Mouse (Mus musculus): Measurements from ENCODE around the gene Sprr1b. TPM values are rescaled to one million over a fixed set of nuclear protein-coding genes. Genes with fewer than 3 reads are reported as not detected.

Sprr1b gene
- polyA plus RNA-seq (2012; rRNA removed), result not detected in 2 replicates

GRCm38 (mm10) chr3:92438689-92439088, at the start of gene Sprr1b:
TSS of gene Sprr1b (minus strand) at chr3:92438789.

DNA sequence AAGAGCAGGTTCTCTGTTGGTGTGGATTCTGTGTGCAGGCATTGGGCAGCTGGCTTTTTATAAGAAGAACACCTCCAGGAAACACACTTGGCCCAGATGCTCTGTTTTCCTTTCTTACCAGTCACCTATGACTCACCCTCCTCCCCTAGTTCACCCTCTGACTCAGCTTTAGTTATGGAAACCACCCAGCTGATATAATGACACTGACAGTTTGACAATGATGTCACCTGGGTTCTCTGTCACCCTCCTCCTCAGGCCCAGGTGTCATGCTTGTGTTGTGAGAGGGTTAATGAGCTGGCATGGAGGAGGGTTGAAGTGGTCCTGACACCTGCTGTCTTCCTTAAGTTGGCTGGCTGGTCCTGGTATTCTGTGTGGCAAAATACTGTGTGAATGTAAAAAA, 47.3 kb upstream of the Sprr1b start, which contains the start of gene Sprr1a:
Gene Sprr1a (minus strand): TSS at position 33 of the 400 bp plus-strand sequence.

DNA sequence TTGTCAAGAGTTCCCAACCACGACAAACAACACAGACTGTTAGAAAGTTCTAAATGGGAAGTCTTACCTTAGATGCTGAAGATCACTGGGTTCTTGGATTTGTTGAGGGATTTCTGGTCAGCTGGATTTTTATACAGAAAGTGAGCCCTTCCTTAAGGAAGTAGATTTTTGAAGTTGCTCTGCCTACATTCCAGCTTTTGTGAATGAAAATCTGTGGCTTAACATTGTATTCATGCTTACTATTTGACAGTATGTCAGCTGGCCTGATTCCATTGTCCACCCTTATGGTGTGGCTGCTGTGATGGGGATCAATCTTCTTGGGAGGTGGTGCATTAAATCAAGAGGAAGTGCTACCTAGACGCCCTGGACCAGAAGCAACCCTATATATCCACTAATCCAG, 20.0 kb upstream of the Sprr1b start, which contains the start of gene Sprr3:
Gene Sprr3 (minus strand): TSS at position 101 of the 400 bp plus-strand sequence.

DNA sequence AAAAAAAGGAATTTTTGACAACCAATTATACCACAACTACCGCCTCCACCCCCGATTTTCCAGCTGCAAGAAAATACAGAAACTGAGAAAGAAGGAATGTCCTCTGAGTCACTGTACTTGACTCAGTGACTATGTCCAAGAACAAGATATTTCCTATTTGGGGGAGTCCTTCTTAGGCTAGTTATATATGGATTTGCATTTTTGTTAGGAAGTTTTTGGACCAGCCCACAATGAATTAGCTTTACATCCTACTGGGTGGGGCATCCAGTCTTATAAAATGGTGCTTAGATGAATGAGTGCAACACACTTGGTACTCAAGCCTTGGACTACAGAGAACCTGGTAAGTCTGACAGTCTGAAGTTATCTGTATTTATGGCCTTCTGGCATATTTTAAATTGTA, 6.3 kb downstream of the Sprr1b start, which contains the start of gene Sprr2k:
Gene Sprr2k (plus strand): TSS at position 301 of the 400 bp plus-strand sequence.

DNA sequence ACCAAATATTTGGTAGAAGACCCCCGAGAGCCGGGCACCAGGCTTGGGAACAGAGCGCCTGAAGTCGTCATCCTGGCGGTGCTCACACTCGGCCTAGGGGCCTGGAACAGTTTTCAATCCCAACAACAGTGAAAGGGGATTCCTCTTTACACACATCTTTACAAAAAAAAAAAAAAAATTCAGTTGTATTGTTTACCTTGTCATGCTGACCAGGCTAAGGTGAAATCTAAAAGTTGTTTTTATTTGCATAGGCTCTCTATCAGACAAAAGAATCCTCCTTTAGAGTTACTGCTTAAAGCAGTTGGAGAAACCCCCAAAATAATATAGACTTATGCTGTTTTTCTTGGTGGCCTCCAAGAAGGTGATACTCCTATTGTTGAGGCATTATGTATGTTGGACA, 9.3 kb downstream of the Sprr1b start, which contains the start of gene Gm9774:
Gene Gm9774 (minus strand): TSS at position 101 of the 400 bp plus-strand sequence.

DNA sequence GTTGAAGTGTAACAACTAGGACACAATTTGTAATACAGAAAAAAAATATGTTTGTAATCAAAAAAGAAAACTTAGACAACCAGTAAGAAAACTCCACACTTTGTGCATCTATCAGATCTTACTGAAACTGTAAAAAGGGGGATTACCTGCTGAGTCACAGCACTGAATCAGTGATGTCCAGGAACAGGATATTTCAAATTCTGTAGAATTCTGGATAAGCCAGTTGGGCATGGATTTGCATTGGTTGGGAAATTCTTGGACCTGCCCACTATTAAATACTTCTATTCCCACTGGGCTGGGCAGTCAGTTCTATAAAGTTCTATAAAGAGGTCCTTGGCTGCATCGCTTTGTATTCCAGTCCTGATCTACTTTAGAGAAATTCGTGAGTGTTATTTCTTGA, 20.8 kb downstream of the Sprr1b start, which contains the start of gene Sprr2j-ps:
Gene Sprr2j-ps (plus strand): TSS at position 301 of the 400 bp plus-strand sequence.

DNA sequence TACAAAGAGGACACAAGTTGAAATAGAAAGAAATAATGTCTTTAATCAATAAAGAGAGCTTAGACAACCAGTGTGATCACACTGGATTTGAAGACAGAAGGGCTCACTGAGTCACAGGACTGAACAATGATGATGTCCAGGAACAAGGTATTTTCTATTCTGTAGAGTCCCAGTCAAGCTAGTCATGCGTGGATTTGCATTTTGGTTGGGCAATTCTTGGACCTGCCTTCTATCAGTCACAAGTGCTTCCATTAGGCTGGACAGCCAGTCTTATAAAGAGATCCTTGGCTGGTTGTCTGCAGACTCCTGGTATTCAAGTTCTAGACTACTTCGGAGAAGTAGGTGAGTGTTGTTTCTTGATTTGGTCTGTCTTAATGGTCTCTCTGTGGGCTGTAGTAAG, 30.9 kb downstream of the Sprr1b start, which contains the start of gene Sprr2i:
Gene Sprr2i (plus strand): TSS at position 301 of the 400 bp plus-strand sequence.

Other genes starting within 250 kb of the Sprr1b start
- 0.02 and 0.04 TPM in 2 replicates for gene Sprr2a1, start 223.0 kb downstream of the Sprr1b start, polyA plus RNA-seq (2012; rRNA removed)
- gene Sprr2a2, start 222.9 kb downstream of the Sprr1b start, polyA plus RNA-seq (2012; rRNA removed), result 0.50 and 2.6 TPM in 2 replicates
- 0.10 TPM in 1 of 2 replicates, not detected in the other for gene Sprr2a3, start 153.4 kb downstream of the Sprr1b start, polyA plus RNA-seq (2012; rRNA removed)
- gene Sprr2b, start 122.2 kb downstream of the Sprr1b start, polyA plus RNA-seq (2012; rRNA removed), result 0.05 TPM in 1 of 2 replicates, not detected in the other
- not detected in 2 replicates for gene Sprr2d, start 99.6 kb downstream of the Sprr1b start, polyA plus RNA-seq (2012; rRNA removed)
- gene Sprr2e, start 86.6 kb downstream of the Sprr1b start, polyA plus RNA-seq (2012; rRNA removed), result not detected in 2 replicates
- gene Sprr2f, start 73.6 kb downstream of the Sprr1b start, polyA plus RNA-seq (2012; rRNA removed), result not detected in 2 replicates
- not detected in 2 replicates for gene Sprr2h, start 53.1 kb downstream of the Sprr1b start, polyA plus RNA-seq (2012; rRNA removed)
- gene Sprr2i, start 30.8 kb downstream of the Sprr1b start, polyA plus RNA-seq (2012; rRNA removed), result not detected in 2 replicates
- not detected in 2 replicates for gene Sprr2j-ps, start 20.7 kb downstream of the Sprr1b start, polyA plus RNA-seq (2012; rRNA removed)
- gene Gm9774, start 9.4 kb downstream of the Sprr1b start, polyA plus RNA-seq (2012; rRNA removed), result 1.9 and 3.1 TPM in 2 replicates
- gene Sprr2k, start 6.2 kb downstream of the Sprr1b start, polyA plus RNA-seq (2012; rRNA removed), result not detected in 2 replicates
- gene Sprr3, start 19.9 kb upstream of the Sprr1b start, polyA plus RNA-seq (2012; rRNA removed), result not detected in 2 replicates
- 0.13 and 0.34 TPM in 2 replicates for gene Sprr1a, start 47.1 kb upstream of the Sprr1b start, polyA plus RNA-seq (2012; rRNA removed)
- not detected in 2 replicates for gene Sprr4, start 61.7 kb upstream of the Sprr1b start, polyA plus RNA-seq (2012; rRNA removed)
- not detected in 2 replicates for gene 2310046K23Rik, start 95.7 kb upstream of the Sprr1b start, polyA plus RNA-seq (2012; rRNA removed)
- 0.06 TPM in 2 replicates for gene Ivl, start 134.9 kb upstream of the Sprr1b start, polyA plus RNA-seq (2012; rRNA removed)
- gene Smcp, start 150.2 kb upstream of the Sprr1b start, polyA plus RNA-seq (2012; rRNA removed), result 1.7 and 3.4 TPM in 2 replicates
- not detected in 2 replicates for gene 2210017I01Rik, start 168.7 kb upstream of the Sprr1b start, polyA plus RNA-seq (2012; rRNA removed)
- 0.17 and 0.32 TPM in 2 replicates for gene Lce6a, start 182.9 kb upstream of the Sprr1b start, polyA plus RNA-seq (2012; rRNA removed)
- gene Lce1a1, start 209.5 kb upstream of the Sprr1b start, polyA plus RNA-seq (2012; rRNA removed), result not detected in 2 replicates
- not detected in 2 replicates for gene Lce1b, start 218.1 kb upstream of the Sprr1b start, polyA plus RNA-seq (2012; rRNA removed)
- gene Lce1a2, start 231.5 kb upstream of the Sprr1b start, polyA plus RNA-seq (2012; rRNA removed), result not detected in 2 replicates
- gene Lce1c, start 240.5 kb upstream of the Sprr1b start, polyA plus RNA-seq (2012; rRNA removed), result not detected in 2 replicates
- gene Lce1d, start 248.4 kb upstream of the Sprr1b start, polyA plus RNA-seq (2012; rRNA removed), result not detected in 2 replicates